Mouse (Mus musculus) megakaryocyte, embryonic 14.5 days (primary cell): ENCODE measurements around the gene Cyp2j9.

Experiments
- FLI1 ChIP-seq: IDR thresholded peaks from 2 replicates; pipeline ENCODE4 v1.6.1; 2012; ENCODE audit warnings: low read length, inconsistent platforms, mixed read lengths
- GATA1 ChIP-seq: IDR thresholded peaks from 3 replicates; pipeline ENCODE4 v1.6.1; 2012; ENCODE audit warnings: mixed read lengths, low read length, inconsistent platforms, borderline replicate concordance

GRCm38 (mm10) chr4:96560464-96560863 lies 30.9 kb downstream of the Cyp2j9 start:
- TF ChIP-seq GATA1 (no peak), FLI1 (no peak)
